ENCODE assay signal across 12 mouse cellular contexts in genomic region chr2:25497846-25498575, GRCm38 (mm10). TPM values are rescaled to one million over a fixed set of nuclear protein-coding genes. Genes with fewer than 3 reads are reported as not detected.
A peak's percentile ranks its signal among the peaks of the same experiment; 100 is the strongest.
DNase-seq lines count a peak whose midpoint lies in the region; ATAC-seq and TF ChIP-seq lines count a peak whose summit lies in the region.
"Had no signal": no experiment of that assay in that cellular context is flagged by ENCODE, and none has a peak within 500 bp of the region (broad histone marks: within the 10 kb centered on the region; RNA-seq: fewer than 3 reads in every experiment).

No protein-coding gene starts in this region.

- 55% methylated on average over 6 of the region's 6 CpGs for WGBS in heart, embryonic 12.5 days

- ATAC-seq in heart, embryonic 12.5 days (ENCODE audit: insufficient number of reproducible peaks, low FRiP score), result no peak
- ATAC-seq in megakaryocyte, adult 5-6 weeks (ENCODE audit: poor library complexity, severe bottlenecking), result no peak
- no peak for ATAC-seq in frontal cortex, adult (ENCODE audit: low TSS enrichment)

- no peak overlapping the region for H3K4me3 ChIP-seq in heart, embryonic 12.5 days
- H3K4me3 ChIP-seq in megakaryocyte, embryonic 14.5 days (replicated peaks), result peak overlapping the region; percentile 86
- H3K4me3 ChIP-seq in cortical plate, adult 2 months (ENCODE audit: insufficient read depth, low read length), result no peak overlapping the region
- H3K4me3 ChIP-seq: heart, adult 2 months had no signal

- H3K27me3 ChIP-seq in heart, embryonic 12.5 days (replicated peaks), result no peaks in the 10 kb centered on the region
- H3K27me3 ChIP-seq in megakaryocyte, embryonic 14.5 days (replicated peaks), result peaks cover 16% of the 10 kb centered on the region

- H3K9me3 ChIP-seq in heart, embryonic 12.5 days (replicated peaks), result no peaks in the 10 kb centered on the region
- no peaks in the 10 kb centered on the region for H3K9me3 ChIP-seq in megakaryocyte, embryonic 14.5 days

- no peak overlapping the region for H3K27ac ChIP-seq in heart, embryonic 12.5 days (ENCODE audit: poor library complexity, severe bottlenecking)
- 0 out of 2 replicates have a peak overlapping the region, but pooled peaks have one; percentile 21 for H3K27ac ChIP-seq in cortical plate, adult 2 months (ENCODE audit: insufficient read depth, low read length)
- H3K27ac ChIP-seq: heart, adult 2 months had no signal

- DNase-seq in heart, adult 18-20 months, result no peak
- peak; percentile 34 for DNase-seq in naive thymus-derived CD4-positive, alpha-beta T cell, adult 2 months (ENCODE audit: low read depth)
- DNase-seq in layer of hippocampus, postnatal 36 days, result no peak
- DNase-seq: heart, adult 2 months; left cerebral cortex, postnatal 4 days had no signal

- H3K36me3 ChIP-seq in heart, embryonic 12.5 days, result peaks cover 4% of the 10 kb centered on the region
- H3K36me3 ChIP-seq in megakaryocyte, embryonic 14.5 days (replicated peaks; ENCODE audit: low read length), result peaks cover 12% of the 10 kb centered on the region

- H3K4me2 ChIP-seq in heart, embryonic 12.5 days, result no peak overlapping the region

- H3K9ac ChIP-seq in heart, embryonic 12.5 days, result peak overlapping the region; percentile 6; the same call in 1 of the 2 replicates

- TF ChIP-seq POLR2A in cortical plate, adult 2 months (IDR thresholded peaks at IDR 0.05; ENCODE audit: extremely low read depth, insufficient read depth, low read length), result no peak

- H3K4me1 ChIP-seq in heart, embryonic 12.5 days (replicated peaks), result peaks cover 22% of the 10 kb centered on the region
- peaks cover 66% of the 10 kb centered on the region for H3K4me1 ChIP-seq in megakaryocyte, embryonic 14.5 days
- H3K4me1 ChIP-seq in cortical plate, adult 2 months (ENCODE audit: control insufficient read depth, insufficient read depth, low read length), result no peaks in the 10 kb centered on the region; the same call in 1 of the 2 replicates

- no peak for TF ChIP-seq CTCF in cortical plate, adult 2 months (IDR thresholded peaks at IDR 0.05; ENCODE audit: extremely low read depth, insufficient read depth, low read length)

RNA-seq across cellular contexts. Expression of gene Fbxw5, which starts 2.5 kb away (rescaled TPM):
- polyA plus RNA-seq in heart, embryonic 12.5 days (2016; fragmentation: Nextera tagmentation; extraction: Ambion mirVana), result 82.7 and 83.3 TPM in 2 replicates
- total RNA-seq in heart, adult 18-20 months (2021), result 10 to 100 TPM; 82.0 to 93.6 TPM
- polyA plus RNA-seq in megakaryocyte, embryonic 14.5 days (2012; ENCODE audit: insufficient read depth, low replicate concordance), result 46.2 and 91.1 TPM in 2 replicates
- total RNA-seq in megakaryocyte, adult 5-6 weeks (2015), result 23.4 and 32.3 TPM in 2 replicates
- total RNA-seq in megakaryocyte, adult 5-6 weeks (2017), result 15.5 and 19.8 TPM in 2 replicates
- polyA plus RNA-seq in cortical plate, adult 2 months (2012; rRNA removed), result 44.3 and 46.1 TPM in 2 replicates
- total RNA-seq in layer of hippocampus, postnatal 36 days (2021), result 100 to 1,000 TPM; 115 to 116 TPM

RNA-seq across cellular contexts. Expression of gene C8g, which starts 3.5 kb away (rescaled TPM):
- polyA plus RNA-seq in heart, embryonic 12.5 days (2016; fragmentation: Nextera tagmentation; extraction: Ambion mirVana), result 2.4 and 3.3 TPM in 2 replicates
- total RNA-seq in heart, adult 18-20 months (2021), result 1 to 10 TPM; 1.1 to 2.3 TPM
- 0.43 TPM in 1 of 2 replicates, not detected in the other for polyA plus RNA-seq in megakaryocyte, embryonic 14.5 days (2012; ENCODE audit: insufficient read depth, low replicate concordance)
- total RNA-seq in megakaryocyte, adult 5-6 weeks (2015), result 0.18 and 2.1 TPM in 2 replicates
- total RNA-seq in megakaryocyte, adult 5-6 weeks (2017), result 0.44 and 1.2 TPM in 2 replicates
- polyA plus RNA-seq in cortical plate, adult 2 months (2012; rRNA removed), result 2.3 and 3.3 TPM in 2 replicates
- 1 to 10 TPM in 1 of 2 experiments, under 1 TPM in 1; 0.88 to 1.5 TPM for total RNA-seq in layer of hippocampus, postnatal 36 days (2021)

RNA-seq across cellular contexts. Expression of gene Lcn12, which starts 4.3 kb away (rescaled TPM):
- polyA plus RNA-seq in heart, embryonic 12.5 days (2016; fragmentation: Nextera tagmentation; extraction: Ambion mirVana), result not detected in 2 replicates
- total RNA-seq in heart, adult 18-20 months (2021), result not detected
- polyA plus RNA-seq in megakaryocyte, embryonic 14.5 days (2012; ENCODE audit: insufficient read depth, low replicate concordance), result not detected in 2 replicates
- not detected in 2 replicates for total RNA-seq in megakaryocyte, adult 5-6 weeks (2015)
- total RNA-seq in megakaryocyte, adult 5-6 weeks (2017), result not detected in 2 replicates
- polyA plus RNA-seq in cortical plate, adult 2 months (2012; rRNA removed), result not detected in 2 replicates
- not detected for total RNA-seq in layer of hippocampus, postnatal 36 days (2021)
- total RNA-seq: ES-E14; heart, adult 2 months; left cerebral cortex, postnatal 4 days had no signal
- polyA plus RNA-seq: brain, embryonic 14.5 days; heart, adult 2 months had no signal

RNA-seq across cellular contexts. Expression of gene Ptgds, which starts 28.2 kb away (rescaled TPM):
- polyA plus RNA-seq in heart, embryonic 12.5 days (2016; fragmentation: Nextera tagmentation; extraction: Ambion mirVana), result 2.4 and 2.6 TPM in 2 replicates
- total RNA-seq in heart, adult 18-20 months (2021), result 100 to 1,000 TPM; 450 to 656 TPM
- polyA plus RNA-seq in megakaryocyte, embryonic 14.5 days (2012; ENCODE audit: insufficient read depth, low replicate concordance), result not detected in 2 replicates
- total RNA-seq in megakaryocyte, adult 5-6 weeks (2015), result not detected in 2 replicates
- not detected in 2 replicates for total RNA-seq in megakaryocyte, adult 5-6 weeks (2017)
- 2,250 and 2,426 TPM in 2 replicates for polyA plus RNA-seq in cortical plate, adult 2 months (2012; rRNA removed)
- 100 to 1,000 TPM; 435 to 800 TPM for total RNA-seq in layer of hippocampus, postnatal 36 days (2021)

RNA-seq across cellular contexts. Expression of gene Paxx, which starts 37.1 kb away (rescaled TPM):
- polyA plus RNA-seq in heart, embryonic 12.5 days (2016; fragmentation: Nextera tagmentation; extraction: Ambion mirVana), result 22.1 and 22.7 TPM in 2 replicates
- 10 to 100 TPM; 22.6 to 28.7 TPM for total RNA-seq in heart, adult 18-20 months (2021)
- 51.1 and 52.3 TPM in 2 replicates for polyA plus RNA-seq in megakaryocyte, embryonic 14.5 days (2012; ENCODE audit: insufficient read depth, low replicate concordance)
- total RNA-seq in megakaryocyte, adult 5-6 weeks (2015), result 36.3 and 36.5 TPM in 2 replicates
- 25.7 and 29.6 TPM in 2 replicates for total RNA-seq in megakaryocyte, adult 5-6 weeks (2017)
- polyA plus RNA-seq in cortical plate, adult 2 months (2012; rRNA removed), result 137 TPM in 2 replicates
- total RNA-seq in layer of hippocampus, postnatal 36 days (2021), result 10 to 100 TPM; 46.2 to 62.8 TPM
